Mouse (Mus musculus): ENCODE results near the gene Pdcd7. TPM values are rescaled to one million over a fixed set of nuclear protein-coding genes. Genes with fewer than 3 reads are reported as not detected.
"Not testable (repeated sequence)": the region's sequence is repeated elsewhere in the genome, so short reads cannot be mapped to it uniquely, and the experiment has no call there.

The Pdcd7 gene
- polyA plus RNA-seq, 1 experiment from 2014 or later, result 4.0 TPM

GRCm38 (mm10) chr9:65312669-65313357, 33.1 kb upstream of the Pdcd7 start:
- Histone ChIP-seq H3K4me2 (ENCODE audit: low read length) (no peak overlapping the region), H3K27me3 (replicated peaks; ENCODE audit: control insufficient read depth, insufficient read depth, low read length) (no peaks in the 10 kb centered on the region), H3K4me1 (ENCODE audit: control insufficient read depth, insufficient read depth, low read depth, low read length) (no peaks in the 10 kb centered on the region), H3K36me3 (ENCODE audit: control insufficient read depth, insufficient read depth, low read length) (peaks cover 26% of the 10 kb centered on the region), H3K27ac (ENCODE audit: low read depth, low read length) (no peak overlapping the region), H3K9me3 (ENCODE audit: control insufficient read depth, low read length) (no peaks in the 10 kb centered on the region), H3K9ac (ENCODE audit: low read depth, low read length) (no peak overlapping the region), H3K4me3 (ENCODE audit: low read length) (no peak overlapping the region)
- 97% methylated on average over 4 of the region's 4 CpGs for WGBS
- ATAC-seq, result no peak

GRCm38 (mm10) chr9:65313846-65314245, 32.1 kb upstream of the Pdcd7 start:
- Histone ChIP-seq H3K9ac (ENCODE audit: low read depth, low read length) (no peak overlapping the region), H3K36me3 (ENCODE audit: control insufficient read depth, insufficient read depth, low read length) (peaks cover 27% of the 10 kb centered on the region), H3K9me3 (ENCODE audit: control insufficient read depth, low read length) (no peaks in the 10 kb centered on the region), H3K27ac (ENCODE audit: low read depth, low read length) (no peak overlapping the region), H3K27me3 (replicated peaks; ENCODE audit: control insufficient read depth, insufficient read depth, low read length) (no peaks in the 10 kb centered on the region), H3K4me1 (ENCODE audit: control insufficient read depth, insufficient read depth, low read depth, low read length) (no peaks in the 10 kb centered on the region), H3K4me3 (ENCODE audit: low read length) (no peak overlapping the region), H3K4me2 (ENCODE audit: low read length) (no peak overlapping the region)
- no peak for ATAC-seq
- 97% methylated on average over 1 of the region's 1 CpGs for WGBS

- Histone ChIP-seq H3K27me3 (replicated peaks; ENCODE audit: control insufficient read depth, insufficient read depth, low read length) (no peaks in the 10 kb centered on the region), H3K4me2 (ENCODE audit: low read length) (no peak overlapping the region), H3K9ac (ENCODE audit: low read depth, low read length) (no peak overlapping the region), H3K4me3 (ENCODE audit: low read length) (no peak overlapping the region), H3K4me1 (ENCODE audit: control insufficient read depth, insufficient read depth, low read depth, low read length) (no peaks in the 10 kb centered on the region), H3K9me3 (ENCODE audit: control insufficient read depth, low read length) (no peaks in the 10 kb centered on the region), H3K36me3 (ENCODE audit: control insufficient read depth, insufficient read depth, low read length) (peaks cover 27% of the 10 kb centered on the region), H3K27ac (ENCODE audit: low read depth, low read length) (no peak overlapping the region)
- no peak for ATAC-seq
- WGBS, result 91% methylated on average over 11 of the region's 11 CpGs
Measured at GRCm38 (mm10) chr9:65322255-65322900, 23.5 kb upstream of the Pdcd7 start.

GRCm38 (mm10) chr9:65325971-65326370, 19.9 kb upstream of the Pdcd7 start:
- no peak overlapping the region for H3K4me3 ChIP-seq (ENCODE audit: low read length)
- no peaks in the 10 kb centered on the region for H3K27me3 ChIP-seq (replicated peaks; ENCODE audit: control insufficient read depth, insufficient read depth, low read length)
- no peak for ATAC-seq
- no peak overlapping the region for H3K9ac ChIP-seq (ENCODE audit: low read depth, low read length)
- H3K27ac ChIP-seq (ENCODE audit: low read depth, low read length), result no peak overlapping the region
- H3K4me2 ChIP-seq (ENCODE audit: low read length), result no peak overlapping the region
- peaks cover 20% of the 10 kb centered on the region for H3K36me3 ChIP-seq (ENCODE audit: control insufficient read depth, insufficient read depth, low read length)
- H3K4me1 ChIP-seq (ENCODE audit: control insufficient read depth, insufficient read depth, low read depth, low read length), result no peaks in the 10 kb centered on the region
- H3K9me3 ChIP-seq (ENCODE audit: control insufficient read depth, low read length), result no peaks in the 10 kb centered on the region

GRCm38 (mm10) chr9:65327371-65327770, 18.5 kb upstream of the Pdcd7 start:
- 86% methylated on average over 2 of the region's 2 CpGs for WGBS
- H3K36me3 ChIP-seq (ENCODE audit: control insufficient read depth, insufficient read depth, low read length), result peaks cover 16% of the 10 kb centered on the region
- no peaks in the 10 kb centered on the region for H3K4me1 ChIP-seq (ENCODE audit: control insufficient read depth, insufficient read depth, low read depth, low read length)
- no peaks in the 10 kb centered on the region for H3K27me3 ChIP-seq (replicated peaks; ENCODE audit: control insufficient read depth, insufficient read depth, low read length)
- no peak overlapping the region for H3K4me3 ChIP-seq (ENCODE audit: low read length)
- no peak for ATAC-seq
- H3K27ac ChIP-seq (ENCODE audit: low read depth, low read length), result no peak overlapping the region
- no peaks in the 10 kb centered on the region for H3K9me3 ChIP-seq (ENCODE audit: control insufficient read depth, low read length)
- no peak overlapping the region for H3K4me2 ChIP-seq (ENCODE audit: low read length)
- H3K9ac ChIP-seq (ENCODE audit: low read depth, low read length), result no peak overlapping the region

GRCm38 (mm10) chr9:65333958-65334357, 11.9 kb upstream of the Pdcd7 start:
- Histone ChIP-seq H3K36me3 (ENCODE audit: control insufficient read depth, insufficient read depth, low read length) (peaks cover 6% of the 10 kb centered on the region), H3K27ac (ENCODE audit: low read depth, low read length) (no peak overlapping the region), H3K9ac (ENCODE audit: low read depth, low read length) (no peak overlapping the region), H3K27me3 (replicated peaks; ENCODE audit: control insufficient read depth, insufficient read depth, low read length) (no peaks in the 10 kb centered on the region), H3K4me1 (ENCODE audit: control insufficient read depth, insufficient read depth, low read depth, low read length) (no peaks in the 10 kb centered on the region), H3K9me3 (ENCODE audit: control insufficient read depth, low read length) (no peaks in the 10 kb centered on the region), H3K4me3 (ENCODE audit: low read length) (no peak overlapping the region), H3K4me2 (ENCODE audit: low read length) (no peak overlapping the region)
- no peak for ATAC-seq
- WGBS, result 90% methylated on average over 5 of the region's 5 CpGs

- H3K27me3 ChIP-seq (replicated peaks; ENCODE audit: control insufficient read depth, insufficient read depth, low read length), result no peaks in the 10 kb centered on the region
- H3K4me1 ChIP-seq (ENCODE audit: control insufficient read depth, insufficient read depth, low read depth, low read length), result no peaks in the 10 kb centered on the region
- no peak overlapping the region for H3K4me2 ChIP-seq (ENCODE audit: low read length)
- ATAC-seq, result no peak
- no peak overlapping the region for H3K9ac ChIP-seq (ENCODE audit: low read depth, low read length)
- no peak overlapping the region for H3K27ac ChIP-seq (ENCODE audit: low read depth, low read length)
- WGBS, result 84% methylated on average over 4 of the region's 4 CpGs
- no peaks in the 10 kb centered on the region for H3K36me3 ChIP-seq (ENCODE audit: control insufficient read depth, insufficient read depth, low read length)
- H3K9me3 ChIP-seq (ENCODE audit: control insufficient read depth, low read length), result no peaks in the 10 kb centered on the region
- no peak overlapping the region for H3K4me3 ChIP-seq (ENCODE audit: low read length)
Measured at GRCm38 (mm10) chr9:65339146-65339545, 6.8 kb upstream of the Pdcd7 start.

- Histone ChIP-seq H3K9ac (ENCODE audit: low read depth, low read length) (no peak overlapping the region), H3K9me3 (ENCODE audit: control insufficient read depth, low read length) (no peaks in the 10 kb centered on the region), H3K4me1 (ENCODE audit: control insufficient read depth, insufficient read depth, low read depth, low read length) (no peaks in the 10 kb centered on the region), H3K36me3 (ENCODE audit: control insufficient read depth, insufficient read depth, low read length) (no peaks in the 10 kb centered on the region), H3K27me3 (replicated peaks; ENCODE audit: control insufficient read depth, insufficient read depth, low read length) (no peaks in the 10 kb centered on the region), H3K4me3 (ENCODE audit: low read length) (no peak overlapping the region), H3K27ac (ENCODE audit: low read depth, low read length) (no peak overlapping the region), H3K4me2 (ENCODE audit: low read length) (no peak overlapping the region)
- no peak for ATAC-seq
- 92% methylated on average over 2 of the region's 2 CpGs for WGBS
Measured at GRCm38 (mm10) chr9:65340414-65340813, 5.5 kb upstream of the Pdcd7 start.

- Histone ChIP-seq H3K4me3 (ENCODE audit: low read length) (peak overlapping the region; percentile 100), H3K4me2 (ENCODE audit: low read length) (peak overlapping the region; percentile 88), H3K9ac (ENCODE audit: low read depth, low read length) (peak overlapping the region; percentile 96), H3K27ac (ENCODE audit: low read depth, low read length) (peak overlapping the region; percentile 96), H3K4me1 (ENCODE audit: control insufficient read depth, insufficient read depth, low read depth, low read length) (peaks cover 15% of the 10 kb centered on the region)
- peak; percentile 38; the same call in 1 of the 2 replicates for ATAC-seq
- H3K9me3 ChIP-seq (ENCODE audit: control insufficient read depth, low read length); H3K36me3 ChIP-seq (ENCODE audit: control insufficient read depth, insufficient read depth, low read length); H3K27me3 ChIP-seq (replicated peaks; ENCODE audit: control insufficient read depth, insufficient read depth, low read length): not testable (repeated sequence)
- WGBS, result 56% methylated on average over 11 of the region's 11 CpGs
Measured at GRCm38 (mm10) chr9:65345439-65345838, 465 bp upstream of the Pdcd7 start.

Data from hindbrain, embryonic 16.5 days (tissue).